Comparison of ENCODE assay signal across 9 mouse cellular contexts in genomic region chr9:86661679-86662078, GRCm38 (mm10). TPM values are rescaled to one million over a fixed set of nuclear protein-coding genes. Genes with fewer than 3 reads are reported as not detected.
DNase-seq lines count a peak whose midpoint lies in the region; ATAC-seq and TF ChIP-seq lines count a peak whose summit lies in the region.
"Had no signal": no experiment of that assay in that cellular context is flagged by ENCODE, and none has a peak within 500 bp of the region (broad histone marks: within the 10 kb centered on the region; RNA-seq: fewer than 3 reads in every experiment).

No protein-coding gene starts in this region.

- TF ChIP-seq CTCF in forebrain, postnatal 0 days (IDR thresholded peaks at IDR 0.05; ENCODE audit: low read depth) = peak; percentile 39; the same call in 1 of the 2 replicates
- peak; percentile 50 for TF ChIP-seq CTCF in lung, embryonic 14.5 days (IDR thresholded peaks at IDR 0.05; ENCODE audit: low read depth)

- no peak overlapping the region for H3K9ac ChIP-seq in forebrain, postnatal 0 days
- H3K9ac ChIP-seq in forebrain, embryonic 13.5 days = no peak overlapping the region
- no peak overlapping the region for H3K9ac ChIP-seq in lung, embryonic 14.5 days

- no peaks in the 10 kb centered on the region for H3K4me1 ChIP-seq in forebrain, postnatal 0 days (ENCODE audit: insufficient read depth)
- H3K4me1 ChIP-seq in forebrain, embryonic 13.5 days = no peaks in the 10 kb centered on the region
- H3K4me1 ChIP-seq in lung, embryonic 14.5 days (ENCODE audit: insufficient read depth) = no peaks in the 10 kb centered on the region

- no peaks in the 10 kb centered on the region for H3K36me3 ChIP-seq in forebrain, postnatal 0 days (ENCODE audit: insufficient read depth)
- no peaks in the 10 kb centered on the region for H3K36me3 ChIP-seq in forebrain, embryonic 13.5 days (ENCODE audit: poor library complexity, severe bottlenecking)
- H3K36me3 ChIP-seq in lung, embryonic 14.5 days (ENCODE audit: insufficient read depth) = no peaks in the 10 kb centered on the region

- no peak for DNase-seq in forebrain, postnatal 0 days
- no peak for DNase-seq in lung, embryonic 14.5 days
- no peak for DNase-seq in lung, postnatal 25 days (ENCODE audit: low spot score)
- DNase-seq in R1 (ENCODE audit: low read depth, low spot score) = peak; percentile 85
- no peak for DNase-seq in spleen, adult 12 weeks (ENCODE audit: low spot score)
- no peak for DNase-seq in urinary bladder, postnatal 14 days (ENCODE audit: low spot score)
- DNase-seq: kidney, postnatal 14 days had no signal

- 98% methylated on average over 6 of the region's 6 CpGs for WGBS in forebrain, postnatal 0 days
- 94% methylated on average over 6 of the region's 6 CpGs for WGBS in forebrain, embryonic 13.5 days
- whole genome bisulfite sequencing in lung, embryonic 14.5 days = 99% methylated on average over 6 of the region's 6 CpGs

- H3K9me3 ChIP-seq in forebrain, postnatal 0 days (ENCODE audit: low read length) = no peaks in the 10 kb centered on the region
- H3K9me3 ChIP-seq in forebrain, embryonic 13.5 days (replicated peaks) = no peaks in the 10 kb centered on the region
- no peaks in the 10 kb centered on the region for H3K9me3 ChIP-seq in lung, embryonic 14.5 days (ENCODE audit: low read depth, low read length)

- no peaks in the 10 kb centered on the region for H3K27me3 ChIP-seq in forebrain, postnatal 0 days (ENCODE audit: insufficient read depth, low read length)
- H3K27me3 ChIP-seq in forebrain, embryonic 13.5 days = no peaks in the 10 kb centered on the region
- H3K27me3 ChIP-seq in lung, embryonic 14.5 days (ENCODE audit: insufficient read depth, low read length) = no peaks in the 10 kb centered on the region

- no peak overlapping the region for H3K4me2 ChIP-seq in forebrain, postnatal 0 days (ENCODE audit: low read depth)
- no peak overlapping the region for H3K4me2 ChIP-seq in forebrain, embryonic 13.5 days
- H3K4me2 ChIP-seq in lung, embryonic 14.5 days = no peak overlapping the region

- H3K4me3 ChIP-seq in forebrain, postnatal 0 days (ENCODE audit: low read depth, low read length) = no peak overlapping the region
- H3K4me3 ChIP-seq in forebrain, embryonic 13.5 days = no peak overlapping the region
- no peak overlapping the region for H3K4me3 ChIP-seq in lung, embryonic 14.5 days (ENCODE audit: low read depth, low read length)

- H3K27ac ChIP-seq in forebrain, postnatal 0 days (ENCODE audit: low read depth, low read length) = no peak overlapping the region
- H3K27ac ChIP-seq in forebrain, embryonic 13.5 days = no peak overlapping the region
- H3K27ac ChIP-seq in lung, embryonic 14.5 days (ENCODE audit: low read depth) = no peak overlapping the region

- ATAC-seq in forebrain, postnatal 0 days = 0 out of 2 replicates have a peak, but pooled peaks have one; percentile 8
- no peak for ATAC-seq in forebrain, embryonic 13.5 days
- ATAC-seq in lung, embryonic 14.5 days (ENCODE audit: insufficient read depth) = no peak
- ATAC-seq in megakaryocyte-erythroid progenitor cell, adult 5-6 weeks (replicated peaks; ENCODE audit: low FRiP score, low TSS enrichment, poor library complexity, severe bottlenecking) = 0 out of 2 replicates have a peak, but pooled peaks have one; percentile 55

RNA-seq across cellular contexts. Expression of gene Me1, which starts 34.1 kb away (rescaled TPM):
- 26.2 and 26.6 TPM in 2 replicates for total RNA-seq in forebrain, postnatal 0 days (2014; rRNA removed)
- polyA plus RNA-seq in forebrain, postnatal 0 days (2015; fragmentation: Nextera tagmentation; extraction: Ambion mirVana) = 38.4 and 47.2 TPM in 2 replicates
- 8.1 and 9.5 TPM in 2 replicates for polyA plus RNA-seq in forebrain, embryonic 13.5 days (2015; fragmentation: Nextera tagmentation; extraction: Ambion mirVana)
- polyA plus RNA-seq in lung, embryonic 14.5 days (2014; fragmentation: Nextera tagmentation; extraction: Ambion mirVana) = 27.4 and 28.8 TPM in 2 replicates
- 0.17 TPM in 1 of 2 replicates, not detected in the other for total RNA-seq in megakaryocyte-erythroid progenitor cell, adult 5-6 weeks (2014; fragmentation: Nextera tagmentation)
- not detected in 2 replicates for total RNA-seq in megakaryocyte-erythroid progenitor cell, adult 5-6 weeks (2017)

Comparison
In these comparisons a context has a peak if more than half of its experiments do, and no peak if none do; other contexts are left out.
1. ATAC-seq: peak in forebrain, postnatal 0 days (single experiment) and megakaryocyte-erythroid progenitor cell, adult 5-6 weeks (single experiment); none in forebrain, embryonic 13.5 days (single experiment) and lung, embryonic 14.5 days (single experiment).